Mouse (Mus musculus): Measurements from ENCODE around the gene Strip1.

DNA sequence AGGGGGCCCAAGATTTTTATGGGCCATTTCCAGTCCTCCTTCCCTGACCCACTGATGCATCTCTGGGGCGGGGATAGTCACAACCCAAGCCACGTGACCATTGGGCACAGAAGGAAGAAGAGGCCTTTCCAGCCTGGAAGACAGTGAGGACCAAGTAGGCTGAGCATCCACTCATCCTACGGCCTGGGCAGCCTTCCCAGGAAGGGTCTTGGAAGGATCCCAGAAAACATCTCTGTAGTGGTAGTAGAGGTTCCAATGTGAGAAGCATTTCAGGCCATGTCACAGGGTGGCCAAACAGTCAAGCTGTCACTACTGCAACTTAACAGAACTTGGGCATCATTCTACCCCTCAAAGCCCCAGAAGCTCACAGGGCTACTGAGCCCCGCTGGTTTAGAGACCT lies 68.9 kb downstream of the Strip1 start:
- TF ChIP-seq POLR2A (IDR thresholded peaks at IDR 0.05; ENCODE audit: borderline replicate concordance, low read depth, low read length) (no peak), CTCF (IDR thresholded peaks at IDR 0.05; ENCODE audit: low read depth, low read length) (no peak)
